Mouse (Mus musculus) bone marrow macrophage, adult 2 months (primary cell): ENCODE results near the gene Cnih1.

Source experiments
- CTCF ChIP-seq: IDR thresholded peaks from 2 replicates; pipeline ENCODE4 v1.5.1; 2012; ENCODE audit warnings: low read depth, mild to moderate bottlenecking, low read length, moderate library complexity
- POLR2A ChIP-seq: IDR thresholded peaks from 2 replicates; pipeline ENCODE4 v1.6.1; 2012; ENCODE audit warnings: mild to moderate bottlenecking, low read depth, low read length, borderline replicate concordance

DNA sequence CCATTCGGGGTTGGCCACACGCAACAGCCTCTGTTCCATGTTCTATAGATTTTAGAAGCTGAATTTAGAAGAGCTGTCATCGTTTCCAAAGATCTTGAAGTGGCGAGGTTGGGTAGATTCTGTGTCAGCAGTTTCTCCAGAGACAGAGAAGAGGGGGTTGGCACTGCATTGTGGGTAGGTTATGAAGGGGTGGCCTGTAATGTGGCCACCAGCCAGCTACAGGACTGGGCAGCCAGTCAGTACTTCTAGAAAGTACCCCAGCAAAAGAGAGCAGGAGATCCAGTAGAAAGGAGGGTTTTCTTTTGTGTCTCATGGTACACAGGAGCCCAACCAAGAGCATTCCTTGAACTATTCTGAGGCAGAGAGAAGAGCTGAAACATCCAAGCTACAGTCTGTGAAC, 51.8 kb downstream of the Cnih1 start:
- no peak for TF ChIP-seq CTCF
- no peak for TF ChIP-seq POLR2A
